Mouse (Mus musculus): Measurements from ENCODE around the gene Specc1. TPM values are rescaled to one million over a fixed set of nuclear protein-coding genes. Genes with fewer than 3 reads are reported as not detected.

Specc1 gene
- total RNA-seq, 2 experiments from 2014 or later = 1.9 to 2.3 TPM

DNA sequence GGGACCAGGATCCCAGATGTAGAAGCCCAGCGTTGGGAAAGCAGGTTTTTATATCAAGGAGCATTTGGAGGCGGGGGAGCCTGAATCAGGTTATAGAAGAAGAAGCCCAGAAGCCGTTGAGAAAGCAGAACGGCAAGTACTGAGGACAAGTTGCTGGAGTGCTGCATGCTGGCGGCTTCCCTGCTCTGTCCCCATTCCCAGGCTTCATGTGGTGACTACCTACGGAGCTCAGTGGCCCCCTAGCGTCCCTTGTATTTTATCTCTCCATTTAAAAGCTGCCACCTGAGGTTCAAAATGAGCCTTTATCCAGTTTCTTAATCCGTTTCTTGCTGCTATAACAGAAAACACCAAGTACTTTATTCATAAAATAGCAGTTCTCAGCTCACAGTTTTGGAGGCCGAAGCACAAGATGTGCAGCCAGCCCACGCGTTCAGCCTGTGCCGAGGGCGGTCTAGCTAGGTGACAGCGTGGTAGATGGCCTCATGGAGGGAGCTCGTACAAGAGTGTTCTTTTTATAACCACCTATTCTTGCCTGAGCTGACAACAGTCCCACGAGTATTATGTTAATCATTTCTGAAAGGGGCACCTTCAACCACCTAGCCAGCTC lies 54.2 kb downstream of the Specc1 start:
- intact Hi-C loops (cut with DNase I) = no loop called here
- no peak for DNase-seq

DNA sequence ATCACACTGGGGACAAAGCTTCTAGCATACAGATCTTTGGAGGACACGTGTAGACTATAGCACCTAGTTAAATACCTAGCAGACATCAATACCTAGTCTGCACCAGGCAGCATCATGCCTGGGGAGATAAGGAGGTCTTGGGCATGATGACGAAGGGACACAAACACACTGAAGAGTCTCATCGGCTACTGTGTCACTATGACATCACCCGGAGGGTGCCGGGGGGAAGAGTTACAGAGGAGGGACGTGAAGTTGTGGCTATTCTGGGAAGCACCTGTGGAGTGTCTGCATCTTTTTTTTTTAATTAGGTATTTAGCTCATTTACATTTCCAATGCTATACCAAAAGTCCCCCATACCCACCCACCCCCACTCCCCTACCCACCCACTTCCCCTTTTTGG lies 55.5 kb downstream of the Specc1 start:
- no peak for DNase-seq
- intact Hi-C loops (cut with DNase I) = no loop called here

DNA sequence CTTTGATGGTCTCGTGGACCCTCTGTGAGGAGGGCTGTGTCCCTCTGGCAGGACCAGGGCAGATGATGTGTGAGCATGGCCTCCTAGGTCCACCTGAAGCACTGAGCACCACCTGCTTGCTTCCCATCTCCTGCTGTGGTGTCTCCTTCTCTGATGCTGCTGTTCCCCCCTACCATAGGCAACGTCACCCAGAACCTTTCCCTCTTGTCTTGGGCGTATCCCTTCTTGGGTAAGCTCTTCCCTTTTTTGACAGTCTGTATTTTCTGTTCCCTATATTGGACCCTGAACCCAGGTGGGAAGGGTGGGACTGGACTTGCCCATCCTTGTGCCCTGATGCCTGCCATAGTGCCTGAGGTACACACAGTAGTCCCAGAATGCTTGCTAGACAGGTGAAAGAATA lies 56.9 kb downstream of the Specc1 start:
- no peak for DNase-seq
- intact Hi-C loops (cut with DNase I) = no loop called here

DNA sequence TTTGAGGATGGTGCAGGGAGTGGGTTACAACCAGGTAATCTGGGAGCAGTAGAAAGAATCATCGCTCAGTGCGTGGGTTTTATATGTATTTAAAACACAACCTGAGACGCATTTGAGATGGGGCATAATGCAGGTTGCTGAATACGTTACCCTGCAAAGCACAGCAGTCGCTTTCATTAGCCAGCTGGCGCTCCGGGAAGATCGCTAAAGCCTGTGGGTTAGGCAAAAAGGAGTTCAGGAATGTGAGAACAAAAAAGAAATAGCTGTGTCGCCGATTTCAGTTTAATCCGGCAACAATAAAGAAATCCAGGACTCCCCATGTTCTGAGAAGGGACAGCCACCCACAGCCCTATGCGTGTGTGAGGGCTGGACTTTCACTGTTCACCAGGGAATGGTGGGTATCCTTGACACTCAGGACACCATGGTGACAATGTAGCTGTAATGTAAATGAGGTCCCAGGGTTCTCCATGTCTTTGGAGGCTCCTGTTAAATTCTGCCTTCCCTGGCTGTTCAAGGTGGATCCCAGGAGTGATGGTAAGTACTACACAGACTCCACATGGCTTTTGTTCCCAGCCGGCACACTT lies 58.6 kb downstream of the Specc1 start:
- intact Hi-C loops (cut with DNase I) = no loop called here
- no peak for DNase-seq

DNA sequence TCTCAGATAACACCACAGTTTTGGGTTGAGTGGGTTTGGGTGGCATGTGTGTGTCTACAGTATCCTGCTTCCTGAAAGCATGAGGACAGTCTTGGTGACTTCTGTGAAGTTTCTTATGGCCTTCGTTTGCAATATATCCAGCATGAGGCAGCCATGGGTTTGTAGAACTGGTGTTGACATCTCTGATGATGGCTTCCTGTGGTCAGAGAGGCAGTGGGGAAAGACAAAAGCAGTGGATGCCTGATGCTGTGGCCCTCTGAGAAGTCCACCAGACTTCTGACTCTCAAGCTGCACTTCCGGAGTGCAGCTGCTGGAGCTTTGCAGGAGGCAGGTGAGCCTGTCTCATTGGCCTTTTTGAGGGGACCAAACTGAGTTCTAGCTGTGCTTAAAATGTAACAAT lies 60.4 kb downstream of the Specc1 start:
- intact Hi-C loops (cut with DNase I) = no loop called here
- DNase-seq = no peak

DNA sequence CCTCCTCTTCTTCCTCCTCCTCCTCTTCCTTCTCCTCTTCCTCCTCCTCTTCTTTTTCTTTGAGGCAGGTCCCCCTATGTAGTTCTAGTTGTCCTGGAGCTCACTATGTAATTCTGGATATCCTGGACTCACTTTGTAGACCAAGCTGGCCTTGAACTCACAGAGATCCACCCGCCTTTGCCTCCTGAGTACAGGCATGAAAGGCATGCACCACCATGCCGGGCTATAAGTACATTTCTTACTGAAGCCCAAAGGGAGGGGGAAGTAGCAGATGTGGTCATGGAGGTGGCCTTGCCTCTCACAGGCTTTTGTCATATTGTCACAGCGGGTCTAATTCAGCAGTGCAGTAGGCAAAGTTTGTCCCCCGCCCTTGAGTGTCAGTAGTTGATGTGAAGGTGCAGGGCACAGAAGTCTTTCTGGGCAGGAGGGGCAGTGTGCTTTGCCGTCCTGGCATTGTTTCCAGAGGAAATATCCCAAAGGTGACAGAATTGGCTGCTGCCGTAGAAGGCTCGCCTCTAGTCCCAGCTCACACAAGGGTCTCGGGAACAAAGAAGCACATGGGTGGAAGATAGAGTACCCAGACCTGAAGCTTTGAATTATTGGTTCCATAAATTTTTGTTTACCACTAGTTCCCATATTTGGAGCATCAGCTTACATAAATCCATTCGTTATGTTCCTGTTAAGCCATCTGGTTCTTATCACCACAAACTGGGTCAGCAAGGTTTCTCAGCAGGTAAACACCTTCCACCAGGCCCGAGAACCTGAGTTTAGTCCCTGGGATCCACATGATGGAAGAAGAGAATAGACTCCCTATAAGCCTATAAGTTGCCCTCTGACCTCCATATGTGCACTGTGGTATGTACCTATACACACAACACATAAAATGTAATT lies 62.0 kb downstream of the Specc1 start:
- DNase-seq = no peak
- intact Hi-C loops (cut with DNase I) = no loop called here

DNA sequence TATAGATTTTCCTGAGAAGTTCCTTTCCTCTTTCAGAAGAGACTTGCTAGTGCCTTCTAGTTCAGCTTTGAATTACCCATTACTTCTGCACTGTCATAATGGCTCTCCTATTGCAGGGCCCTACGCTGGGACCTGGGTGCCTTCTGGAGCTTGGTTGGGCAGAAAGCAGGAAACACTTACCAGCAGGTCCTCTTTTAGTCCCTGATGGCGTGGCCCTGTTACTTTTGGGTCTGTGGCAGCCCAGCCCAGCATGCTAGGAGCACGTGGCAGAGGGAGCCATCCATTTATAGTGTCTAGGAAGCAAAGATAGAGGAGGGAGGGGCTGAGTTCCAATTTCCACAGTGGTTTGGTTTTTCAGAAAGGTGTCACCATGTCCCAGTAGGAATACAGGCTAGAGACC lies 63.3 kb downstream of the Specc1 start:
- intact Hi-C loops (cut with DNase I) = no loop called here
- no peak for DNase-seq

DNA sequence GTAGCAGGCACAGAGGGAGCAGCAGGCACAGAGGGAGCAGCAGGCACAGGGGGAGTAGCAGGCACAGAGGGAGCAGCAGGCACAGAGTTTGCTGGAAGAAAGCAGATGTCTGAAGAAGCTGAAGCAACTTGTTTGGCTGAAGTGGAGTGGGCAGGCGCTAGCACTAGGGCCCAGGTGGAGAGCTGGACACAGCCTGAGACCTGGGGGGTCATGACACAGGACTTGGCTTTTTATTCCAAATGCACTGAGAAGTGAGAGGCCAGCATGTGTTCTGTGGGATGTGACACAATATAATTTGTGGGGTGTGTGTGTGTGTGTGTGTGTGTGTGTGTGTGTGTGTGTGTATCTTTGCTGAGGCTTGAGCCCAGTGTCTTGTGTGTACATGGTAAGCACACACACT lies 64.3 kb downstream of the Specc1 start:
- intact Hi-C loops (cut with DNase I) = no loop called here
- no peak for DNase-seq

DNA sequence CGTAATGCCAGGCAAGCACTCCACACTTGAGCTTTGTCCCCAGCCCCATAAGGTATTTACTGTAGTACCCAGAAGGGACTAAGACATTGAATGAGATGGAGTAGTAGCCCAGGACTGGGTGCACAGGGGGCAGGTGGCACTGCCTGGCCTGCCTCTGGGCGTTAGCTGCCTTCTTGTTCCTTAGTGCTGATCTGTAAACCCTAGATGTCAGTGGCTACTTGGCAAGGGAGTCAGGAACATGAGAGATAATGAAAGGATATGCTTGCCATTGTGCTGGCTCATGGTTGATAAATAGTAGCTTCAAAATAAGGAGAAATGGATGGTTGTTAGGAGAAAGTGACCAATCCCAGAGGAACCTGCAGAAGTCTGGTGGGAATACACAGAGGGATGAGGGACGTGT lies 65.5 kb downstream of the Specc1 start:
- DNase-seq = no peak
- intact Hi-C loops (cut with DNase I) = no loop called here

DNA sequence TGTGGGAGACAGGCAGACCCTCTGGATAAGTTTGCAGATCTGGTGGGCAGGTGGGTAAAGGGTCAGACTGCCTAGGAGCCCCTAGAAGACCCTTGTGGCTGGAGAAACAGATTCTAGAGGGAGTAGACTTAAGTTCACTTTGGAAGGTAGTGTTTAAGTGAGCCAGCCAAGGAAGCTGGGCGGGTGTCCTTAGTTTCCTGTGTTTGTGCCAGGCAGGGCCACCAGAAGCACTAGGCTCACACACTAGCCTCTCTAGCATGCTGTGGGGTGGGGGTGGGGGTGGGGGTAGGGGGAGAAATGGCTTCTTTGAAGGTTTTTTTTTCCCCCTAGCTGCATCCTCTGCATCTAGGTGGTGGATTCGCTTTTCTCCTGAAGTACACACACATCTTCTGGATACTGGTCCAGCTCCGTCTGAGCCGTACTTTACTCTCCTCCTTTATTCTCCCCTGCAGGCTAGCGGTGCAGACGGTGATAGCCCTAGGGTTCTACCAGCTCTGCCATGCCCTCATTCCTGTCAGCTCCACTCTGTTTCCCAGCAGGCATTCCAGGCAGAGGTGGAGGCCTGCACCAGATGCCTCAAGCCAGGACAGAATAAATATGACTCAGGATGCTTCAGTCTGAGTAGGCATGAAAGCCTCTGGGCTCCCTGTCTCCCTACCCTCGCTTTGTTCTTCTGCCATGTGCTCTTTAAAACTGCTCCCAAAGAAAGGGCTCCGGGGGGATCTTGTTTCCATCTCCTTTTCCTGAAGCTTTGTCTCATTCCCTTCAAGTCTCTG lies 66.3 kb downstream of the Specc1 start:
- DNase-seq = no peak
- intact Hi-C loops (cut with DNase I) = no loop called here

DNA sequence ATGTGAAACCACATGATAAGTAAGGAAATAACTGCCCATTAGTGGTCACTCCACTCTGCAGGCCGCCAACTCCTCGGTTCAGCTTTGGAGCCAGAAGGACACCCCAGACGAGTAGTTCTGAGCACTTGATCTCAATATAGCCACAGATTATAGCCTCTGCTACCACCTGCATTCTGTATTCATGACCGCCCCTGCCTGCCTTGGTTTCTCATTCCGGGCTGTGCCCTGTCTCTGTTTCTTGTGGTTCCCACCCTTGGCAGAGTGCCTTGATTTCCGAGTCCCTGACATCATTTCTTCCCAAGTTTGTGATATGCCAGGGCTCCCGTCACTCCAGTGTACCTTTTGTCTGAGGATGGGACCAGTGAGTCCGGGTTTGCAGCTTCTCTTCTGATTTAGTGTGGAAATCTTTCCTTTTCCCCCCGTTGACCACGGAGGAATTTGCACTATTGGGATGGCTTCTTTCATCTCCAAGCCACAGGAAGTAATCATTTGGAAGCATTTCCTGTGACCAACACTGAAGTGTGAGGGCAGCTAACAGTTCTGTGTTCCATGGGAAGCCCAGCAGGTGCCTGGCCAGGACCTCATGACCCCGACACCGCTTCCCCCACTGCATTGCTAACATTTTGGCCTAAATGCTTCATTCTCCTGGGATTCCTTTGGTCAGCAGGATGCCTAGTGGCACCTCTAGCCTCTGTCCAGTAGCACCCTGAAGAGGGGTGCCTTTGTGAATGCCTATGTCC lies 67.1 kb downstream of the Specc1 start:
- intact Hi-C loops (cut with DNase I) = no loop called here

DNA sequence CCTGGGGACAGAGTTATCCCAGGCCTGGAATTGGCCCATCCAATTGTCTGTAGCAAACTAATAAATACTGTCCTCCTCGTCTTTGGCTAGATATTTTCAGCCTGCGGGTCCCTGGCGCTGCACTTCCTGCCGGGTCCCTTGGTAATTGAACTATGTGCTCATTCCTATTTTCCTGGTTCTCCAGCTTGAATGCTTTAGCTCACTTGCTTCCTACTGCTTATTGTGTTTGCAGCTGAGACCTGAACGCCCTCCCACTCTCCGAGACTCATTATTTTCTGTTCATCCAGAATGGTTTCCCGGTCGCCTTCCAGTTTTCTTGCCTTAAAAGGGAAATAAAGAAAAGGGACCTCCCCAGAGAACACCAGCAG lies 67.7 kb downstream of the Specc1 start:
- DNase-seq = no peak
- intact Hi-C loops (cut with DNase I) = no loop called here

More for the DNA sequence above, 67.1 kb downstream of the Specc1 start:
- DNase-seq = no peak

DNA sequence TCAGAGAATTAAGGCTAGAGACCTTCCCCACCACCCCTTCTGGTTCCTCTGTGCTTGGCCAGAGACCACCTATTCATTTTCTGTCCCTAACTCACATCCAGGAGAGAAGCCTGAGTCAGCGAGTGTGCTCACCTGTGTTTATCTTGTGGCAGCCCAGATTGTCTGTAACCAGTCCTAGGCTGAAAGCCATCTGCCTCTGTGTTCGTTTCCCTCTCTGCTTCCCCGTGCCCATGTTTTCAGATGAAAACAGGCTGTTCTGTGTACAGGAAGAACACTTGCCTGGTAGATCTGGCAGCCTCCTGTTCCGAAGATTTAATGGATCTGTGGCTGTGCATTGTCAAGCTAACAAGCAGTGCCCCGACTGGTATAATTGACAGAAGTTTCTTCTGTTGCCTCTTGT lies 68.4 kb downstream of the Specc1 start:
- intact Hi-C loops (cut with DNase I) = no loop called here
- no peak for DNase-seq

DNA sequence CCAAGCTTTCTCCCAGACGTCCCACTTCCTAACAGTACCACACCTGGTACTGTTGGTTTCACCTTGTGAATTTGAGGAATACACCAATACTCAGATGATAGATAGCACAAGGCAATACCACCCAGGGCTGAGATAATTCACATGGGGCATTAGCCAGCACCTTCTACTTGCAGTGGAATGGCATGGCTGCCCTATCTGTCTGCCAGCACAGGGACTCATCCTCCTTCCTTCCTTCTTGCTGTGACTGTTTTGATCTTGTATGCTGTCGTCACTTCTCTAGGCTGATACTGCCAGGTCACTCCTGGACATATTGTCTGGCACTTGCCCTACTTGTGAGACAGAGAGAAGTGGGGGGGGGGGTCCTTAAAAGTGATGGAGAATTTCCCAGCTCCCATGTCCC lies 69.2 kb downstream of the Specc1 start:
- intact Hi-C loops (cut with DNase I) = no loop called here
- DNase-seq = no peak

DNA sequence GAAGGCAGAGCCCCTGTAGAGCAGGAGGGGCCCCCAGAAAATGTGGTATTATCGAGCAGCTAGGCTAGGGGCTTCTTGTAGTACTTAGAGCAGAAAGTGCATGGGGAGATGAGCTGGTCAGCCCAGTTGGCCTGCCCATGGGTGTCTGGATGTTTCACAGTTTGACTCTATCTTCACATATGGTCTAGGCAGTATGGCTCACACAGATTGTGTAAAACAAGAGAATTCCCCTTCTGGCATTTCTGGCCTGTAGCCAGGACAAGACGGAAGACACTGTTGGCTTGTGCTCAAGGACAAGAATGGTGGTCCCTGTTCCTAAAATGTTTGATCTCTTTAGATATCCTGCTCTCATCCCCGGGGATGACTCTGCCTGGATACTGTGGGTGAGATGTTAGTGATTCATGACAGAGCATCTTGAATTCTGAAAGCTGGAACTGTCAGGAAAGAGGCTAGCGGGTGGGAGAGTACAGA lies 69.8 kb downstream of the Specc1 start:
- DNase-seq = no peak
- intact Hi-C loops (cut with DNase I) = no loop called here

DNA sequence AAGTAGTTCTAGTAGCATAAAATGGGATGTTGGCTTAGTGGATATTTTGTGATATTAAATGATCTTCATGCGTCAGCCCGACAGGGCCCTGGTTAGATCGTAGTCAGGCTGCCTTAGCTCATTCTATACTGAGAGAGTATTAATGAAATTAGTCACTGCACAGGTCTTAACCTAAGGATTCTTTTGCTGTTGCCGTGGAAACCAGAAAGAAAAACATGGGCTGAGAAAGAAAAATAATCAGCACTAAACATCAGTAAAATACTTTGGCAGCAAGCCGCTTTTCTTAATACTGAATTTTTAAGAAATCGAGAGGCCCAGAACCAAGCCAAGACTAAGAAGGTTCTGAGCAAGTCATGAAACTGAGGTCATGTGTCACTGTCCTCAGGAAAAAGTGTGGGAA lies 70.7 kb downstream of the Specc1 start:
- no peak for DNase-seq
- intact Hi-C loops (cut with DNase I) = no loop called here

DNA sequence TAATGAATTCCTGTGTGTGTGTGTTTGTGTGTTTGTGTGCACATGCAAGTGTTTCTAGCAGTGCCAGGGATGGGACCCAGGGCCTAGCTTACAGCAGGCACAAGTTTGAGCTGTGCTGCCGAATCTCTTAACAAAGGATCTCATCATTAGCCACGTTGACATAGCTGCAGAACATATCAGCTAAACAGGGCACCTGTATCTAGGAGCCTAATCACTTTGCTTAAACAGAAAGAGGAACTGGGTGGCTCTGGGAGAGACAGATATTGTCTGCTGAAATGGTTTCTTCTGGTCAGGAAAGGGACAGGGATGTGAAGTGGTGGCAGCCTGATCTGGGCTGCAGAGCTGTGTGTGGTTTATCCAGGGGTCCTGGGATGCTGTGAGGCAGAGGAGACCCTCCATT lies 71.1 kb downstream of the Specc1 start:
- DNase-seq = no peak
- intact Hi-C loops (cut with DNase I) = no loop called here

DNA sequence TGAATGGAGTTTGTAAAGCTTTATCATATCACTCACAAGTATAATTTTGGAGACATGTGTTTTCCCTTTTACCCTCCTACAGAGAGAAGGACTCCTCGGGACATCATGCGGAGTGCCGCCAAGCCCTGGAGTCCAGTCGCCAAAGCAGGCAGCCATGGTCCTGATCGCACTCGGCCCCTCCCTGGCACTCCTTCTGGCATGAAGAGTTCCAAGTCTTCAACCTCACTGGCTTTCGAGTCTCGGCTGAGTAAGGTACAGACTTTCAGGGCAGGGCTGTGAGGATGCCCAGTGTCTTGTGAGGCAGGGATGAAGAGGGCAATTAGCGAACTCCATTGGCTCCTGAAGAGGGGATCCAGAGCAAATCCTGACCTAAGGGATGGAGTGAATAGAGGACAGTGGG lies 72.6 kb downstream of the Specc1 start:
- intact Hi-C loops (cut with DNase I) = no loop called here

DNA sequence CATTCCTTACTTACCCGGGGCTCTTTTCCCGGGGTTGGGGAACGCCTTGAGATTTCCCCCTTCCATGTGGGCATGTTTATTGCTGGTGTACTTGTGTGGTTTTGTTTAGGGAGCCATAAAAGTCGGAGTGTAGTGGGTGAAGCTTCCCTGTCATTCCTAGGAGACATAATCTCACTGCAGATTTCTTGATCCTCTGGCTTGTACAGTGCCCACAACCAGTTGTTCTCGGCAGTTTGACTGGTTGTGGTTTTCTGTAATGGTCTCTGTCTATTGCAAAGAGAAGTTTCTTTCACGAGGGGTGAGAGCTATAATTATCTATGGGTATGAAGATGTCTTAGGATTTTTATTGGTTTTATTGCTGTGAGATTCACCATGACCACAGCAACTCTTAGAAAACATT lies 78.0 kb downstream of the Specc1 start:
- no peak for DNase-seq
- intact Hi-C loops (cut with DNase I) = no loop called here

More for the DNA sequence above, 72.6 kb downstream of the Specc1 start:
- DNase-seq = no peak

DNA sequence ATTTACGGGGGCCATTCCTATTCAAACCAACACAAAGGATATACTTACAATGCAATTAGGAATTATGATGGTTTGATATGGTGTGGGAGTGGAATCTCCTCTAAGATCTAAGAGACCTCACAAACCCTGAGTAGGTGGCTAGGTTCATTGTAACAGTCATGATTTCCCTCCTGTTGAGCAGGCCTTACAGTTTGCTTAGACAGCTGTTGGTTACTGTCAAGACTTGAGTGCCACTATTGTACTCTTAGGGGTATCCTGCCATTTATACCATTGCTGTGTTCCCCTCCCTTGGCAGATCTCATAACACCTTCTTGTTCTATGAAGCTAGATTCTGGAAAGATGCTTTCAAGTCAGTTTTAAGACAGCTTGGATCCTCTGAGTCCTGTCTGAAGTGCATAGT lies 78.7 kb downstream of the Specc1 start:
- DNase-seq = no peak
- intact Hi-C loops (cut with DNase I) = no loop called here
